Mouse (Mus musculus) cerebral cortex, adult 2 months (tissue): ENCODE results near the gene Pi4k2a.

ENCODE experiments used
- WGBS: fragments of 180-500 bp; shearing (Covaris S2); methylation state at CpG from one replicate; pipeline ENCODE4 v1.1.7; 2018; 5-methylcytosine and 5-hydroxymethylcytosine counted together

Pi4k2a gene

GRCm38 (mm10) chr19:42136126-42136525 lies 45.9 kb downstream of the Pi4k2a start:
- 65% methylated on average over 5 of the region's 5 CpGs for WGBS

GRCm38 (mm10) chr19:42137167-42137672 lies 47.0 kb downstream of the Pi4k2a start:
- WGBS, result 91% methylated on average over 4 of the region's 4 CpGs

DNA sequence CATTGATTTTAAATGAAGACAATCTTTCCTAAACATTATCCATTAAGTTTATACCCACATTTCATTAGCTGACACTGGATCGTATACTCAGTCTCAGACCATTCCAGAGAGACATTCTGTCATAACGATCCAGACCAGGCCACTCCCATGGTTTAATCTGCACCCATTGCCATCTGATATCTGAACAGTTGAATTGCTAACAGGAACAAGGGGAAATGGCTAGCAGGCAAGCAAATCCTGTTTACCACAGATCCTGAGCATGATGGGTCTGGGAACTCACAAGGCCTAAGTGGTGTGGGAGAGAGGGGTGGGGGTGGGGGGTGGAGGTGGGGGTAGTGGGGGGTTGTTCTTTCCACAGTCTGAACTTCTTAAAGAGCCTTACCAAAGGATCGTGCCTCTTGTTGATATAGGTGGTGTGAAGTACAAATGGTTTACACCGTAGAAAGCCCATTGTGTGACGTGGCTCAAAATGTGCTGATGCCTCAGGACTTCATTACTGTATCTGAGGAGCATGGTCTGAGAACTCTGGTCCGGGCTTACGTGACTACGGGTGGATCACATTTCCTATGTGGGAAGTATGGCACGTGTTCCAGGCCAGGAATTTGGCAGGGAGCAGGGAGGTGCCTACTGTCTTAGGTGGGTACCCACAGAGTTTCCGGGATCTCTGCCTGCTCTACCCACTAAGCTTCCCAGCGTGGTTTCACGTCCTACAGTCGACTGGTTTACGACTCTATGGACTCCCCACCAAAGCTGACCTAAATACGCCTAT lies 48.4 kb downstream of the Pi4k2a start:
- WGBS, result 88% methylated on average over 15 of the region's 15 CpGs

DNA sequence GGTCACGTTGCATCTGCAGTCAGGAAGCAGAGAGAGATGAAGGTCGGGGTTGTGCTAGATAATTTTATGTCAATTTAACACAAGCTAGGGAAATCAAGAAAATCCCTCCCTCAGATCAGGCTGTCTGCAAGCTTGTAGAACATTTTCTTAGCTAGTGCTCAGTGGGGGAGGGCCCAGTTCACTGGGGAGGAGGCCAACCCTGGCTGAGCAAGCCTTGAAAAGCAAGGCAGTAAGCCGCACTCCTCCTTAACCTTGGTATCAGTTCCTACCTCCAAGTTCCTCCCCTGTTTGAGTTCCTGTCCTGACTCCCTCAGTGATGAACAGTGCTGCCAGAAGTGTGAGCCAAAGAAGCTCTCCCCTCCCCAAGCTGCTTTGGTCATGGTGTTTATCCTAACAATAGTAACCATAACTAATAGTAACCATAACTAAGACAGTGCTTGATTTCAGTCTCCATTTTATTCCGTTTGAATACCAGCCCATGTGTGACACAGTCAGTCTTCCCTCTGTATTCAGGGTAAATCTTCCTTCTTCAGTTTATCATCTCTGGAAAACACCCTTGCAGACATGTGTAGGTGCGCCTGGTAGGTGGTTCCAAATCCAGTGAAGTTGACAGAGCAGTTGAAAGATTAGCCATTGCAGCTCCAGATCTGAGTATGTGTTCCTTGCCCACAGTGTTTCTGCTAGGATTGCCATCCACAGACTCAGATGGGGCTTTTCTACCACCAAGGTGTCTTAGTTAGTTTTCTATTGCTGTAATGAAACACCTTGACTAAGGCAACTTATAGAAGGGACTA lies 49.7 kb downstream of the Pi4k2a start:
- WGBS, result 50% methylated on average over 5 of the region's 5 CpGs

GRCm38 (mm10) chr19:42141998-42142397 lies 51.7 kb downstream of the Pi4k2a start:
- WGBS, result 91% methylated on average over 3 of the region's 3 CpGs

GRCm38 (mm10) chr19:42142757-42143156 lies 52.5 kb downstream of the Pi4k2a start:
- 83% methylated on average over 2 of the region's 2 CpGs for WGBS

DNA sequence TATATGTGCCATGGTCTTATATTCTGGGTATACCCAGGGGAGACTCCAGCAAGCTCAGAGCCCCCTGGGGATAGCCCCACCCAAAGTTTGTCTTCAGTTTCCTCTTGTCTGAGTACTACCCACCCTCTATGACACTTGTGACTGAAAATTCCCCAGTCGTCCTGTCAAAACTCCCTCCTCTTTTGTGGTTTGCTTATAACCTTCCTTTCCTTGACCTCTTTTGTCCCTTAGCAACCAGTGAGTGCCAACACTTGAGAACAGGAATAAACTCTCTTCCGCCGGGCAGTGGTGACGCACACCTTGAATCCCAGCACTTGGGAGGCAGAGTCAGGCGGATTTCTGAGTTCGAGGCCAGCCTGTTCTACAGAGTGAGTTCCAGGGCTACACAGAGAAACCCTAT lies 53.8 kb downstream of the Pi4k2a start:
- WGBS, result 37% methylated on average over 6 of the region's 6 CpGs

DNA sequence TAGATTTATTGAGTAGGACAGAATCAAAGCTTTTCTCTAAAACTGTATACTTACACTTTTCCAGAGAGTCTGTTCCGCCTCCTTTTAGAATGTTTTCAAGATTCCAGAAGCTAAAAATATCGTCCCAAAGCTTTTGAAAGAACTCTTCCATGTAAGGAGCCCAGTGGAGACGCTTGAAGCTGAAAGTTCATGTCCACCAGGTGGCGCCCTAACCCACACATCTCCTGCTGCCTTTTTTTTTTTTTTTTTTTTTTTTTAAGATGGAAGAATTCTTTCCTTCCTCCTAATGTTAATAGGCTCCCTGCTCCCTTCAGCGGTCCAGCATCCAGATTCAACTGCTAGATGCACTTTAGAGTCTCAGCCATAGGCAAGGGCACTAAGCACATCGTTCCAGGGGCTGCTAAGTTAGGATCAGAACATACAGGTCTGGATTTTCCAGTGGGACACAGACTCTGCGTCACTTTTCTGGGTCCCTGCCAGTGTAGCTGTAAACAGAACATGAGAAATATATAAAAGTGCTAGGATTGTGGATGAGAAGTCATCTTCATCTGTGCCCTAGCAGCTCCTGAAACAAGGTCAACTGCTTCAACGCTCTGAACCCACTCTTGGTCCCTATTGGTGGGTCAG lies 54.4 kb downstream of the Pi4k2a start:
- WGBS, result 19% methylated on average over 8 of the region's 8 CpGs

GRCm38 (mm10) chr19:42145210-42145609 lies 54.9 kb downstream of the Pi4k2a start:
- 31% methylated on average over 4 of the region's 4 CpGs for WGBS

DNA sequence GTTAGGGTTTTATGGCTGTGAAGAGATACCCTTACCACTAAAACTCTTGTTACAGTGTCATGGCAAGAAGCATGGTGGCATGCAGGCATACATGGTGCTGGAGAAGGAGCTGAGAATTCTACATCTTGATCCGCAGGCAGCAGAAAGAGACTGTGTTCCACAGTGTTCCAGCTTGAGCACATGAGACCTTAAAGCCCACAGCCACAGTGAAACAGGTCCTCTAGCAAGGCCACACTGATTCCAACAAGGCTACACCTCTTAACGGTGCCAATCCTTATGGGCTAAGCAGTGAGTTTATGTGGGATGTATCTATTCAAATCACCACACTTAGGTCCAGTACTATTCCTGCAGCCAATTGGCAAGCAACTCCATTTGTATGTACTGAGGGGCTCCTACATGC lies 55.5 kb downstream of the Pi4k2a start:
- WGBS, result 84% methylated on average over 2 of the region's 2 CpGs

DNA sequence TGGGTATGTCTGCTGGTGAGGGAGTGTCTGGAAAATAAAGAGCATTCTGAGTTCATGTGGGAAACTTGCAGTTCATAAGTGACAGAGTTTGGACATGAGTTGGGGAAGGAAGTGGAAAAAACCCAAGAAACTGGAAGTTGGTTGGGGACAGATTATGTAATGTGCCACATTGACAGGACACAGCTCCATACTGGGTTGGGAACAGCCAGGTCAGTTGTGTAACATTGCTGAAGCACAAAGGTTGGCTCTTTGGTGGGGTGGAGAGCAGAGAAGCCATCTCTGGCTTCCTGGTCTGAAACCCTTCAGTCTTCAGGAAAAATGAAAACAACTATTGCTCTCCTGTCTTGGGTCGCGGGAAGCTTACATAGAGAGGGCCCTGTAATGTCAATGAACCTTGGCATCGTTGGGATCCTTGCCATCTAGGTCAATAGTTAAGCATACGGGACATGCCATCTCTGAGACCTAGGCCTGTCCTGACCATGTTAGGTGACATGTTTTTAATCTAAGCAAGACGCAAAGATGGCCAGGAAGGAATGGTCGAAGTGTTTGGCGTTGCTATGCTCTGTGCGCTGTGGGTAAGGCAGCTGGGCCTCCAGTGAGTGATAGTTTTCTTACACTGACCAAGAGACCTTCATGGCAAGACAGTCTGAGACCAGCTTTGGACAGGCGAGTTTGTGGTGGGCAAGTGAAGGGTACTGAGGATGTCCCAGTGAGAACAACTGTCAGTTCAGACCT lies 56.2 kb downstream of the Pi4k2a start:
- 97% methylated on average over 9 of the region's 9 CpGs for WGBS

- WGBS, result 3% methylated on average over 41 of the region's 57 CpGs
Observed at GRCm38 (mm10) chr19:42147170-42147768, 57.0 kb downstream of the Pi4k2a start, which contains the start of gene Marveld1. Marveld1 (plus strand) TSS chr19:42147400.

- 3% methylated on average over 63 of the region's 63 CpGs for WGBS
Observed at GRCm38 (mm10) chr19:42147769-42148568, 57.7 kb downstream of the Pi4k2a start.

DNA sequence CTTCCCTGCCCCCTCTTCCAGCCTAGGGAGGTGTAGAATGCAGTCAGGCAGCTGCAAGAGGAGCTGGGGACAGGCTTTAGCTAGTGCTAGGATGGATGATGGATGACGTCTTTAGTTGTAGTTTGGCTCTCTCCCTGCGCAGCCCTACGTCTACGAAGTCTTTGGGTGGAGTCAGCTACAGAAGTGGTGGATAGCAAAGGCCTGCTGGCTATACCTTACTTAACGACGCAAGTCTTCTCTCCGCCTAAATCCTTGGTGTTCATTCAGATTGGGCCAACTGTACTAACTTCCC lies 58.2 kb downstream of the Pi4k2a start:
- WGBS, result 29% methylated on average over 7 of the region's 7 CpGs

- WGBS, result 6% methylated on average over 6 of the region's 6 CpGs
Observed at GRCm38 (mm10) chr19:42151990-42152389, 61.7 kb downstream of the Pi4k2a start.

- WGBS, result 68% methylated on average over 12 of the region's 12 CpGs
Observed at GRCm38 (mm10) chr19:42157493-42158237, 67.4 kb downstream of the Pi4k2a start.

GRCm38 (mm10) chr19:42158246-42159017 lies 68.2 kb downstream of the Pi4k2a start:
- 75% methylated on average over 13 of the region's 13 CpGs for WGBS

DNA sequence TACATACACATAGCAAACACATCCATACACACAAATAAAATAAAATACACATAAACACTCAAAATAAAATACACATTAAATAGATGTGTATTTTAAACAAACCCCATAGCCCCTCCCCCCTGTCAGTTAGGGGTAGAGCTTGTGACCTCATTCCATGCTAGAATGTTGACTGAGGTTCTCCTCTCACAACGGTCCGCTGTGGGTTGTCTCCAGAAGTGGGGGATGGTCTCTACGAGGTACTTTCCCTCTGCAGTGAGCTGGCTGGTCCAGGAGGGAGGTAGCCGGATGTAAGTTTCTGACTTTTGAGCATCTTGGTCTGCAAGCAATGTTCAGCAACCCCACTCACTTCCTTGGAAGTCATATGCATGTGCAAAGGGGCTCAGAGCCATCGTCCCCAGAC lies 73.5 kb downstream of the Pi4k2a start, which contains the start of gene Zfyve27:
TSS of gene Zfyve27 (plus strand) at position 188 of the 400 bp plus-strand sequence.
- 34% methylated on average over 5 of the region's 5 CpGs for WGBS

DNA sequence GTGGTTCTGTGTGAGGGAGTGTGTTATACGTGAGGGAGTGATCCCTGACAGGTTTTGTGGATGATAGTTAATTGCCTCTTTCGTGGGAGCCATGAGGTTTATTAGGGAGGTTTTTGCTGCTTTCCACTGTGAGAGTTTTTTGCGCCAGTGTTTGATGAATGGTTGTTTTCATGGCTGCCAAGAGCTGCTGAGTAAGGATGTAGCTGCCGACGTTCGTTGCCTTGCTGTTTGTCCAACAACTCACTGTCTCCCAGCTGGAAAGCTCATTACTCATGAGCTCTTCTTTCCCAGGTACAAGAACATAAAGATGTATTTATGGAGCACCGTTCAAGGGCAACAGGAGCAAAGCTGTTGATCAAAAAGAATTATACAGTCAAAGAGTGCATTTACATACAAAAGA lies 73.9 kb downstream of the Pi4k2a start:
- 18% methylated on average over 7 of the region's 7 CpGs for WGBS
